Mouse (Mus musculus): Measurements from ENCODE around the gene V1rd19.
"Not testable (repeated sequence)": the region's sequence is repeated elsewhere in the genome, so short reads cannot be mapped to it uniquely, and the experiment has no call there.

Gene V1rd19

GRCm38 (mm10) chr7:24001391-24001790 is at the start of gene V1rd19:
V1rd19 (plus strand) TSS chr7:24001691.
- DNase-seq (ENCODE audit: low read depth, low spot score) = no peak

GRCm38 (mm10) chr7:23968044-23968443 is 33.4 kb upstream of the V1rd19 start:
- peak; percentile 1 for DNase-seq (ENCODE audit: low read depth, low spot score)

- DNase-seq (ENCODE audit: low read depth, low spot score) = not testable (repeated sequence)
Observed at GRCm38 (mm10) chr7:23974315-23974714, 27.2 kb upstream of the V1rd19 start, which contains the start of gene Vmn1r181. Vmn1r181 (plus strand) TSS chr7:23974615.

- no peak for DNase-seq (ENCODE audit: low read depth, low spot score)
Observed at GRCm38 (mm10) chr7:24052660-24053304, 51.3 kb downstream of the V1rd19 start, which contains the start of gene Vmn1r183. Vmn1r183 (plus strand) TSS chr7:24053254.

Measured in ZHBTc4 (cell line).